Mouse (Mus musculus): ENCODE results near the gene Gm7324.
"Not testable (repeated sequence)": the region's sequence is repeated elsewhere in the genome, so short reads cannot be mapped to it uniquely, and the experiment has no call there.

Gene Gm7324

GRCm38 (mm10) chr14:43697621-43698020, at the start of gene Gm7324:
Gene Gm7324 (plus strand): TSS chr14:43697828.
- not testable (repeated sequence) for DNase-seq

GRCm38 (mm10) chr14:43677099-43677498, 20.5 kb upstream of the Gm7324 start, which contains the start of gene Gm8165:
Gene Gm8165 (minus strand): TSS chr14:43677199.
- DNase-seq, result not testable (repeated sequence)

- not testable (repeated sequence) for DNase-seq
Observed at GRCm38 (mm10) chr14:43727385-43727784, 29.8 kb downstream of the Gm7324 start, which contains the start of gene Gm16506. Gene Gm16506 (minus strand): TSS chr14:43727485.

- not testable (repeated sequence) for DNase-seq
Observed at GRCm38 (mm10) chr14:43747566-43747965, 49.9 kb downstream of the Gm7324 start, which contains the start of gene Gm6526. Gene Gm6526 (plus strand): TSS chr14:43747866.

Data from right cerebral cortex, postnatal 14 days (tissue).